Mouse (Mus musculus): ENCODE data around the gene Lama1. TPM values are rescaled to one million over a fixed set of nuclear protein-coding genes. Genes with fewer than 3 reads are reported as not detected.

The Lama1 gene
- polyA plus RNA-seq, 1 experiment from 2014 or later = 60.4 TPM

DNA sequence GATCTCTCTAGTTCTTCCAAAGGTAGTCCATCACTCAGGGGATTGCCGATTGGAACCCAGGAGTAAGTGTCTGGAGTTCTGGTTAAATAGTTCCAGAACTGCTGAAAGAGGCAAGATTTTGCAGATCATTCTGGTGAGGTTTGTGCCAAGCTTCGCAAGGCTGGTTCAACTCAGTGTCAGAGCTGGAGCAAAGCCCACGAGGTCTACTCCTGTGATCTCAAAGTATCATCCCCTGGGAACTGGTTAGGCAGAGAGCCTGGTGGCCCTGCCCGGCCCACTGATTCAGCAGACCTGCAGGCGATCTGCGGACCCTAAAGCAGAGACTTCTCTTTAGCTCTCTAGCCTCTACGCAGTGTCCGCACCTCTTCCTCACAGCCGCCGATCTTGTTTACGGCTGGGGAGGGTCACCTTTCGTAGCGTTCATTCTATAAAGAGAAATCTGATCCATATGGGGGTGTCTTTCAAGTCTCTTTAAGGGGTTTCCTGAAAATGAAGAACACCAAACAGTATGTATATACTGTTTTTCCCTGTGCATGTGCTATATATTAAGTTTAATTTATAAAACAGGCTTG, 10.8 kb downstream of the Lama1 start:
- no peak overlapping the region; the same call in 1 of the 2 replicates for H3K4me2 ChIP-seq (replicated peaks; ENCODE audit: low read depth, low read length)
- H3K4me3 ChIP-seq (ENCODE audit: low read length) = no peak overlapping the region
- 0 out of 2 replicates have a peak overlapping the region, but pooled peaks have one; percentile 30 for H3K27ac ChIP-seq (ENCODE audit: low read depth, low read length)
- H3K9ac ChIP-seq (ENCODE audit: low read depth, low read length) = no peak overlapping the region
- no peak for ATAC-seq (ENCODE audit: low FRiP score, low TSS enrichment)
- no peaks in the 10 kb centered on the region for H3K36me3 ChIP-seq (ENCODE audit: control insufficient read depth, insufficient read depth, low read length)
- no peaks in the 10 kb centered on the region for H3K27me3 ChIP-seq (ENCODE audit: control insufficient read depth, insufficient read depth, low read length)
- 32% methylated on average over 13 of the region's 13 CpGs for WGBS
- no peaks in the 10 kb centered on the region for H3K9me3 ChIP-seq (ENCODE audit: control insufficient read depth, low read length)
- H3K4me1 ChIP-seq (ENCODE audit: control insufficient read depth, insufficient read depth, low read length) = peaks cover 4% of the 10 kb centered on the region; the same call in 1 of the 2 replicates

DNA sequence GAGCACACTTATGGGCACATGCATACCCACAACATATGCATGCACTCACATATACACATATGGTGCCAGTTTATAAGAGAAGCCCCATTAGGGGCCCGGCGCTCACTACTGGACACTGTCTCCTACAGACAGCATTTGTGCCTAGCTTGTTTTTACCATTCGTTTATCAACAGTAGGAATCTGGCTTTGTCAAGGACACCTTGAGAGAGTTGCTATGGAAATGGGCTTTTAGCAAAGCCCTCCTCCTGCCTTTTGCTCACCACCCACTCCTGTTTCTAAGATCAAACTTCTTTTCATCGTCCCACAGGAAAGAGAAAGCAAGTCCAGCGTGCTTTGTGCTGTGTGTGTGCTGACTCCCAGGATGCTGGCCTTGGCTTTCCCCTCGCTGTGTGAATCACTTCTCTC, 13.3 kb downstream of the Lama1 start:
- Histone ChIP-seq H3K9me3 (ENCODE audit: control insufficient read depth, low read length) (no peaks in the 10 kb centered on the region), H3K27ac (ENCODE audit: low read depth, low read length) (no peak overlapping the region), H3K4me1 (ENCODE audit: control insufficient read depth, insufficient read depth, low read length) (peaks cover 4% of the 10 kb centered on the region; the same call in 1 of the 2 replicates), H3K9ac (ENCODE audit: low read depth, low read length) (no peak overlapping the region), H3K27me3 (ENCODE audit: control insufficient read depth, insufficient read depth, low read length) (no peaks in the 10 kb centered on the region), H3K4me3 (ENCODE audit: low read length) (no peak overlapping the region), H3K36me3 (ENCODE audit: control insufficient read depth, insufficient read depth, low read length) (no peaks in the 10 kb centered on the region), H3K4me2 (replicated peaks; ENCODE audit: low read depth, low read length) (no peak overlapping the region)
- no peak for ATAC-seq (ENCODE audit: low FRiP score, low TSS enrichment)
- WGBS = 79% methylated on average over 6 of the region's 6 CpGs

DNA sequence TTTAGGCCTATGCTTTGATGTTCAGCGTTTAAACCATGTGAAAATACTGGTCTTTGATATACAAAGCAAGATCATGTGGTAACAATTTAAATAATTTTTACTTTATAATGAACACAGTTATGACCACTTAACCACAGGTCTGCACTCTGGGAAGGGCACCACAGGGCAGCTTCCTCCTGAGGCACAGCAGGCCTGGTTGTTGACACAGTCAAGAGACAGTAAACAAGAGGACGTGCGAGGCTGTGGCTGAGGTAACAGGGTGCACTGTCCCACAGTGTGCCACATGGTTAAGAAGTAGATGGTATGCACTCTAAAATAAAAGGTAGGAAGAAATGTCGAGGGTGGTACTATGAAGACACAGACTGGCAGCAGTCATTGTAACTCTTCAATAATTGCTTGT, 14.3 kb downstream of the Lama1 start:
- no peak overlapping the region for H3K4me2 ChIP-seq (replicated peaks; ENCODE audit: low read depth, low read length)
- H3K27ac ChIP-seq (ENCODE audit: low read depth, low read length) = no peak overlapping the region
- H3K4me1 ChIP-seq (ENCODE audit: control insufficient read depth, insufficient read depth, low read length) = peaks cover 4% of the 10 kb centered on the region; the same call in 1 of the 2 replicates
- no peaks in the 10 kb centered on the region for H3K36me3 ChIP-seq (ENCODE audit: control insufficient read depth, insufficient read depth, low read length)
- WGBS = 51% methylated on average over 4 of the region's 4 CpGs
- no peaks in the 10 kb centered on the region for H3K9me3 ChIP-seq (ENCODE audit: control insufficient read depth, low read length)
- H3K9ac ChIP-seq (ENCODE audit: low read depth, low read length) = no peak overlapping the region
- no peak overlapping the region for H3K4me3 ChIP-seq (ENCODE audit: low read length)
- no peak for ATAC-seq (ENCODE audit: low FRiP score, low TSS enrichment)
- H3K27me3 ChIP-seq (ENCODE audit: control insufficient read depth, insufficient read depth, low read length) = no peaks in the 10 kb centered on the region

DNA sequence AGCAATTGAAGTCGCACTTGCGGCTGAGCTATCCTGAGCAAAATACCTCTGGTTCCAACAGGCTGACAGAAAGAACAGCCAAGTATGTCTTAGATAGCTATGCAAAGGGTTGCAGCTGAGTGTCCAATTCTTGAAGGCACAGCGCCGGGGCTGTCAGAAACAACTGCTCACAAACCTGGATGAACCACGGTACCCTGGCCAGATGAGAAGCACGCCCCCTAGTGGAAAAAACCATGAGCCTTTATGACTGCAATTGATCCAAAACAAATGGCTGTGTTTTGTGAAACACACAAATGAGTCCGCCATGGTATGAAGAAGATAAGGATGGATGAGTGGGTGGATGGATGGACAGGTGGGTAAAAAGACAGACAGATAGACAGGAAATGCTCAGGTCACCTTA, 15.9 kb downstream of the Lama1 start:
- Histone ChIP-seq H3K4me2 (replicated peaks; ENCODE audit: low read depth, low read length) (no peak overlapping the region), H3K4me3 (ENCODE audit: low read length) (no peak overlapping the region), H3K9ac (ENCODE audit: low read depth, low read length) (no peak overlapping the region), H3K36me3 (ENCODE audit: control insufficient read depth, insufficient read depth, low read length) (peaks cover 5% of the 10 kb centered on the region; the same call in 1 of the 2 replicates), H3K4me1 (ENCODE audit: control insufficient read depth, insufficient read depth, low read length) (peaks cover under 1% of the 10 kb centered on the region; the same call in 1 of the 2 replicates), H3K27me3 (ENCODE audit: control insufficient read depth, insufficient read depth, low read length) (no peaks in the 10 kb centered on the region), H3K9me3 (ENCODE audit: control insufficient read depth, low read length) (no peaks in the 10 kb centered on the region), H3K27ac (ENCODE audit: low read depth, low read length) (no peak overlapping the region)
- ATAC-seq (ENCODE audit: low FRiP score, low TSS enrichment) = no peak
- 77% methylated on average over 7 of the region's 7 CpGs for WGBS

- Histone ChIP-seq H3K36me3 (ENCODE audit: control insufficient read depth, insufficient read depth, low read length) (peaks cover 5% of the 10 kb centered on the region; the same call in 1 of the 2 replicates), H3K9ac (ENCODE audit: low read depth, low read length) (no peak overlapping the region), H3K27me3 (ENCODE audit: control insufficient read depth, insufficient read depth, low read length) (no peaks in the 10 kb centered on the region), H3K4me3 (ENCODE audit: low read length) (no peak overlapping the region), H3K4me1 (ENCODE audit: control insufficient read depth, insufficient read depth, low read length) (no peaks in the 10 kb centered on the region), H3K9me3 (ENCODE audit: control insufficient read depth, low read length) (no peaks in the 10 kb centered on the region), H3K27ac (ENCODE audit: low read depth, low read length) (no peak overlapping the region), H3K4me2 (replicated peaks; ENCODE audit: low read depth, low read length) (no peak overlapping the region)
- ATAC-seq (ENCODE audit: low FRiP score, low TSS enrichment) = peak; percentile 35; the same call in 1 of the 2 replicates
- WGBS = 54% methylated on average over 19 of the region's 19 CpGs
Observed at GRCm38 (mm10) chr17:67715466-67715865, 18.4 kb downstream of the Lama1 start.

GRCm38 (mm10) chr17:67722055-67722454, 25.0 kb downstream of the Lama1 start:
- peaks cover 16% of the 10 kb centered on the region; the same call in 1 of the 2 replicates for H3K4me1 ChIP-seq (ENCODE audit: control insufficient read depth, insufficient read depth, low read length)
- no peak for ATAC-seq (ENCODE audit: low FRiP score, low TSS enrichment)
- H3K27ac ChIP-seq (ENCODE audit: low read depth, low read length) = no peak overlapping the region
- WGBS = 69% methylated on average over 7 of the region's 7 CpGs
- no peaks in the 10 kb centered on the region; the same call in 1 of the 2 replicates for H3K36me3 ChIP-seq (ENCODE audit: control insufficient read depth, insufficient read depth, low read length)
- no peak overlapping the region for H3K9ac ChIP-seq (ENCODE audit: low read depth, low read length)
- H3K4me3 ChIP-seq (ENCODE audit: low read length) = no peak overlapping the region
- no peak overlapping the region for H3K4me2 ChIP-seq (replicated peaks; ENCODE audit: low read depth, low read length)
- H3K27me3 ChIP-seq (ENCODE audit: control insufficient read depth, insufficient read depth, low read length) = no peaks in the 10 kb centered on the region
- H3K9me3 ChIP-seq (ENCODE audit: control insufficient read depth, low read length) = no peaks in the 10 kb centered on the region

DNA sequence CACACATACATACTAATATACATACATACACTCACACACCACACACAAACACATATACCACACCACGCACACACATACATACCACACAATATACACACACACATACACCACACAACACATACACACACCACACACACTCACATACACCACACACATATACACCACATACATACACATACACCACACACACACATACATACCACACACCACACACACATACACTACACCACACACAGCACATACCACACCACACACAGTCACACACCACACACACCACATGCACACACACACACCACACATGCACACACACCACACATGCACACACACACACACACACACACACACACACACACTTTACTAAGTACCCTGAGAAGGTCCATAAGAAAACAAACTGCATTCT, 25.5 kb downstream of the Lama1 start:
- Histone ChIP-seq H3K36me3 (ENCODE audit: control insufficient read depth, insufficient read depth, low read length) (no peaks in the 10 kb centered on the region; the same call in 1 of the 2 replicates), H3K4me3 (ENCODE audit: low read length) (no peak overlapping the region), H3K4me2 (replicated peaks; ENCODE audit: low read depth, low read length) (no peak overlapping the region), H3K9ac (ENCODE audit: low read depth, low read length) (no peak overlapping the region), H3K27me3 (ENCODE audit: control insufficient read depth, insufficient read depth, low read length) (no peaks in the 10 kb centered on the region), H3K27ac (ENCODE audit: low read depth, low read length) (no peak overlapping the region), H3K4me1 (ENCODE audit: control insufficient read depth, insufficient read depth, low read length) (peaks cover 16% of the 10 kb centered on the region; the same call in 1 of the 2 replicates), H3K9me3 (ENCODE audit: control insufficient read depth, low read length) (no peaks in the 10 kb centered on the region)
- ATAC-seq (ENCODE audit: low FRiP score, low TSS enrichment) = no peak
- 90% methylated on average over 1 of the region's 1 CpGs for WGBS

GRCm38 (mm10) chr17:67723175-67724067, 26.4 kb downstream of the Lama1 start:
- Histone ChIP-seq H3K27ac (ENCODE audit: low read depth, low read length) (no peak overlapping the region), H3K4me2 (replicated peaks; ENCODE audit: low read depth, low read length) (no peak overlapping the region), H3K36me3 (ENCODE audit: control insufficient read depth, insufficient read depth, low read length) (no peaks in the 10 kb centered on the region), H3K27me3 (ENCODE audit: control insufficient read depth, insufficient read depth, low read length) (no peaks in the 10 kb centered on the region), H3K9ac (ENCODE audit: low read depth, low read length) (no peak overlapping the region), H3K9me3 (ENCODE audit: control insufficient read depth, low read length) (no peaks in the 10 kb centered on the region), H3K4me1 (ENCODE audit: control insufficient read depth, insufficient read depth, low read length) (peaks cover 16% of the 10 kb centered on the region; the same call in 1 of the 2 replicates), H3K4me3 (ENCODE audit: low read length) (no peak overlapping the region)
- ATAC-seq (ENCODE audit: low FRiP score, low TSS enrichment) = no peak
- 66% methylated on average over 14 of the region's 14 CpGs for WGBS

- no peak overlapping the region for H3K4me2 ChIP-seq (replicated peaks; ENCODE audit: low read depth, low read length)
- H3K9me3 ChIP-seq (ENCODE audit: control insufficient read depth, low read length) = no peaks in the 10 kb centered on the region
- no peaks in the 10 kb centered on the region for H3K36me3 ChIP-seq (ENCODE audit: control insufficient read depth, insufficient read depth, low read length)
- no peak overlapping the region for H3K27ac ChIP-seq (ENCODE audit: low read depth, low read length)
- no peaks in the 10 kb centered on the region for H3K27me3 ChIP-seq (ENCODE audit: control insufficient read depth, insufficient read depth, low read length)
- H3K4me1 ChIP-seq (ENCODE audit: control insufficient read depth, insufficient read depth, low read length) = peaks cover 31% of the 10 kb centered on the region; the same call in 1 of the 2 replicates
- no peak overlapping the region for H3K4me3 ChIP-seq (ENCODE audit: low read length)
- no peak overlapping the region for H3K9ac ChIP-seq (ENCODE audit: low read depth, low read length)
- 70% methylated on average over 11 of the region's 11 CpGs for WGBS
- ATAC-seq (ENCODE audit: low FRiP score, low TSS enrichment) = peak; percentile 51; the same call in 1 of the 2 replicates
Observed at GRCm38 (mm10) chr17:67726601-67727000, 29.5 kb downstream of the Lama1 start.

Data from kidney, embryonic 14.5 days (tissue).